Mouse (Mus musculus): ENCODE measurements around the gene Lamtor2.

- TF ChIP-seq CTCF (IDR thresholded peaks at IDR 0.05; ENCODE audit: borderline replicate concordance, insufficient read depth, low read depth, low read length) (no peak), POLR2A (IDR thresholded peaks at IDR 0.05; ENCODE audit: borderline replicate concordance, insufficient read depth, low read length) (no peak)
Measured at GRCm38 (mm10) chr3:88521156-88521555, 31.7 kb downstream of the Lamtor2 start.
